Comparison of ENCODE assay signal across 8 mouse cellular contexts in the genomic region with DNA sequence AGATGAGACGGTGACA. TPM values are rescaled to one million over a fixed set of nuclear protein-coding genes. Genes with fewer than 3 reads are reported as not detected.
A peak's percentile ranks its signal among the peaks of the same experiment; 100 is the strongest.
DNase-seq lines count a peak whose midpoint lies in the region; ATAC-seq and TF ChIP-seq lines count a peak whose summit lies in the region.

A gene (plus strand): TSS at position 8 of the 16 bp plus-strand sequence.

- H3K27me3 ChIP-seq in heart, adult 2 months (ENCODE audit: control insufficient read depth, insufficient read depth, low read length), result no peaks in the 10 kb centered on the region
- no peaks in the 10 kb centered on the region for H3K27me3 ChIP-seq in heart, postnatal 0 days (ENCODE audit: control insufficient read depth, insufficient read depth, low read length)
- no peaks in the 10 kb centered on the region for H3K27me3 ChIP-seq in limb, embryonic 11.5 days (ENCODE audit: control insufficient read depth, insufficient read depth, low read length)
- no peaks in the 10 kb centered on the region for H3K27me3 ChIP-seq in stomach, embryonic 16.5 days (ENCODE audit: control insufficient read depth, insufficient read depth, low read length)

- H3K79me2 ChIP-seq in heart, adult 2 months (replicated peaks; ENCODE audit: control insufficient read depth, insufficient read depth, low read length), result no peaks in the 10 kb centered on the region

- H3K4me3 ChIP-seq in heart, adult 2 months, result peak within 1 kb of the TSS; percentile 74
- H3K4me3 ChIP-seq in ES-E14 (ENCODE audit: insufficient read depth in 1 of 2, low read depth in 1 of 2, low read length in 2 of 2, poor library complexity in 1 of 2, severe bottlenecking in 1 of 2), result peak within 1 kb of the TSS; percentile 80 to 95
- H3K4me3 ChIP-seq in heart, postnatal 0 days (ENCODE audit: low read depth, low read length), result peak within 1 kb of the TSS; percentile 74
- H3K4me3 ChIP-seq in limb, embryonic 11.5 days (ENCODE audit: low read depth, low read length), result peak within 1 kb of the TSS; percentile 95
- peak within 1 kb of the TSS; percentile 55 for H3K4me3 ChIP-seq in stomach, embryonic 16.5 days (replicated peaks; ENCODE audit: low read length)

- H3K27ac ChIP-seq in heart, adult 2 months, result peak within 1 kb of the TSS; percentile 76
- H3K27ac ChIP-seq in ES-E14 (ENCODE audit: insufficient read depth, low read depth, low read length, poor library complexity, severe bottlenecking), result peak within 1 kb of the TSS; percentile 66
- H3K27ac ChIP-seq in heart, postnatal 0 days (ENCODE audit: low read depth), result peak within 1 kb of the TSS; percentile 84
- peak within 1 kb of the TSS; percentile 89 for H3K27ac ChIP-seq in limb, embryonic 11.5 days (replicated peaks; ENCODE audit: low read depth, low read length)
- peak within 1 kb of the TSS; percentile 95 for H3K27ac ChIP-seq in stomach, embryonic 16.5 days (ENCODE audit: low read length)

- H3K36me3 ChIP-seq in heart, adult 2 months (ENCODE audit: control insufficient read depth, insufficient read depth, low read length), result no peaks in the 10 kb centered on the region
- H3K36me3 ChIP-seq in ES-E14 (ENCODE audit: control insufficient read depth, insufficient read depth, low read length, poor library complexity, severe bottlenecking), result no peaks in the 10 kb centered on the region; the same call in 1 of the 2 replicates
- H3K36me3 ChIP-seq in heart, postnatal 0 days (replicated peaks; ENCODE audit: control insufficient read depth, insufficient read depth, low read length), result peaks cover 7% of the 10 kb centered on the region; the same call in 1 of the 2 replicates
- H3K36me3 ChIP-seq in limb, embryonic 11.5 days (ENCODE audit: control insufficient read depth, insufficient read depth, low read length), result peaks cover 4% of the 10 kb centered on the region; the same call in 1 of the 2 replicates
- no peaks in the 10 kb centered on the region for H3K36me3 ChIP-seq in stomach, embryonic 16.5 days (ENCODE audit: control insufficient read depth, insufficient read depth, low read length)

- TF ChIP-seq CTCF in heart, adult 2 months (IDR thresholded peaks at IDR 0.05), result no peak
- TF ChIP-seq CTCF in heart, postnatal 0 days (IDR thresholded peaks at IDR 0.05; ENCODE audit: low read depth), result no peak

- TF ChIP-seq EP300 in heart, adult 2 months (IDR thresholded peaks at IDR 0.05; ENCODE audit: insufficient read depth, low read depth, low read length), result no peak
- no peak for TF ChIP-seq EP300 in heart, postnatal 0 days (IDR thresholded peaks at IDR 0.05; ENCODE audit: low read depth)

- ATAC-seq in heart, postnatal 0 days (ENCODE audit: insufficient read depth, low read depth), result no peak
- no peak for ATAC-seq in limb, embryonic 11.5 days (ENCODE audit: insufficient number of reproducible peaks, low FRiP score, low TSS enrichment, low read depth)
- ATAC-seq in stomach, embryonic 16.5 days (ENCODE audit: insufficient read depth, low FRiP score), result no peak

- 0% methylated on average over 1 of the region's 1 CpGs for WGBS in heart, adult 2 months
- 0% methylated on average over 1 of the region's 1 CpGs for WGBS in heart, postnatal 0 days
- WGBS in limb, embryonic 11.5 days, result 8% methylated on average over 1 of the region's 1 CpGs
- 0% methylated on average over 1 of the region's 1 CpGs for WGBS in stomach, embryonic 16.5 days

- in situ Hi-C loops in ES-E14 (cut with MboI; ENCODE audit: low sequenced_read_pairs in 2 of 2, unreplicated experiment in 2 of 2), result no loop called here

- no peak for TF ChIP-seq POLR2A in heart, adult 2 months (IDR thresholded peaks at IDR 0.05; ENCODE audit: insufficient read depth, low read depth, low read length)

- H3K9ac ChIP-seq in heart, adult 2 months (ENCODE audit: low read depth, low read length), result peak within 1 kb of the TSS; percentile 79
- peak within 1 kb of the TSS; percentile 81 for H3K9ac ChIP-seq in ES-E14 (ENCODE audit: insufficient read depth, low read depth, low read length, poor library complexity, severe bottlenecking)
- H3K9ac ChIP-seq in heart, postnatal 0 days (replicated peaks; ENCODE audit: low read depth, low read length), result peak within 1 kb of the TSS; percentile 75
- H3K9ac ChIP-seq in limb, embryonic 11.5 days (ENCODE audit: low read length), result peak within 1 kb of the TSS; percentile 70
- H3K9ac ChIP-seq in stomach, embryonic 16.5 days (ENCODE audit: low read length), result peak within 1 kb of the TSS; percentile 89

- no peaks in the 10 kb centered on the region for H3K9me3 ChIP-seq in ES-E14 (ENCODE audit: control insufficient read depth, insufficient read depth, low read depth, low read length)
- H3K9me3 ChIP-seq in heart, postnatal 0 days (replicated peaks; ENCODE audit: control insufficient read depth, low read length), result no peaks in the 10 kb centered on the region
- no peaks in the 10 kb centered on the region for H3K9me3 ChIP-seq in limb, embryonic 11.5 days (ENCODE audit: control insufficient read depth, low read length)
- no peaks in the 10 kb centered on the region for H3K9me3 ChIP-seq in stomach, embryonic 16.5 days (replicated peaks; ENCODE audit: control insufficient read depth, low read length)

- H3K4me2 ChIP-seq in heart, postnatal 0 days (ENCODE audit: low read depth, low read length), result peak within 1 kb of the TSS; percentile 95
- H3K4me2 ChIP-seq in limb, embryonic 11.5 days (ENCODE audit: low read depth, severe bottlenecking), result peak within 1 kb of the TSS; percentile 71
- H3K4me2 ChIP-seq in stomach, embryonic 16.5 days (ENCODE audit: low read depth, low read length), result peak within 1 kb of the TSS; percentile 60

- intact Hi-C loops in heart, adult 2 months (cut with DNase I), result no loop called here

- peaks cover 1% of the 10 kb centered on the region; the same call in 1 of the 2 replicates for H3K4me1 ChIP-seq in heart, adult 2 months (ENCODE audit: control insufficient read depth, insufficient read depth, low read length)
- H3K4me1 ChIP-seq in ES-E14 (ENCODE audit: control insufficient read depth in 2 of 2, insufficient read depth in 2 of 2, low read length in 2 of 2, poor library complexity in 1 of 2), result peaks cover 4 to 7% of the 10 kb centered on the region in 2 experiments; a peak in 3 of 4 replicates
- H3K4me1 ChIP-seq in heart, postnatal 0 days (ENCODE audit: control insufficient read depth, insufficient read depth), result peaks cover 19% of the 10 kb centered on the region; the same call in 1 of the 2 replicates
- H3K4me1 ChIP-seq in limb, embryonic 11.5 days (ENCODE audit: control insufficient read depth, insufficient read depth, low read length), result peaks cover 13% of the 10 kb centered on the region
- H3K4me1 ChIP-seq in stomach, embryonic 16.5 days (ENCODE audit: control insufficient read depth, insufficient read depth, low read length), result peaks cover 20% of the 10 kb centered on the region; the same call in 1 of the 2 replicates

- no peak for DNase-seq in heart, adult 2 months
- DNase-seq in heart, adult 9 months (ENCODE audit: low spot score in 2 of 2), result no peak
- no peak for DNase-seq in ES-E14 (ENCODE audit: low read depth, low spot score)
- no peak for DNase-seq in heart, postnatal 0 days (ENCODE audit: low spot score)
- DNase-seq in limb, embryonic 11.5 days (ENCODE audit: low spot score), result no peak
- no peak for DNase-seq in cerebellum, adult 8-10 months
- DNase-seq in kidney, adult 18-20 months, result no peak

TF ChIP-seq in ES-E14, 5 proteins besides CTCF, POLR2A, EP300 and RAD21:
- TF ChIP-seq HCFC1 (IDR thresholded peaks at IDR 0.05; ENCODE audit: borderline replicate concordance, insufficient read depth, low read length), result no peak

RNA-seq across cellular contexts. Expression of the gene that starts here (rescaled TPM):
- 10 to 100 TPM in 1 of 2 experiments, 1 to 10 TPM in 1; 8.6 to 12.1 TPM for total RNA-seq in heart, adult 2 months (2021)
- polyA plus RNA-seq in heart, adult 2 months (2012; rRNA removed), result 19.6 and 20.0 TPM in 2 replicates
- total RNA-seq in ES-E14 (2012; rRNA removed), result 4.5 and 7.0 TPM in 2 replicates
- 63.9 and 69.6 TPM in 2 replicates for total RNA-seq in heart, postnatal 0 days (2014; rRNA removed; ENCODE audit: low replicate concordance)
- 3.8 TPM in 2 replicates for polyA plus RNA-seq in heart, postnatal 0 days (2015; fragmentation: Nextera tagmentation; extraction: Ambion mirVana)
- polyA plus RNA-seq in limb, embryonic 11.5 days (2014; fragmentation: Nextera tagmentation; extraction: Ambion mirVana), result 14.6 and 15.7 TPM in 2 replicates
- 2.3 TPM in 2 replicates for polyA plus RNA-seq in stomach, embryonic 16.5 days (2015; fragmentation: Nextera tagmentation; extraction: Ambion mirVana)
